Mouse (Mus musculus) gonadal fat pad, adult 2 months (tissue): ENCODE data around the gene Bcap31. TPM values are rescaled to one million over a fixed set of nuclear protein-coding genes. Genes with fewer than 3 reads are reported as not detected.

ENCODE experiments used
- DNase-seq: peaks from one replicate; pipeline ENCODE4 v3.0.0-alpha.2; 2012; ENCODE audit warnings: low read depth
- polyA plus RNA-seq: library from polyadenylated mRNA; depleted of rRNA; stranded (reverse); fragments of >200 nt; gene quantifications from 2 replicates; pipeline ENCODE4 v1.2.3, GENCODE M21; 2012

Bcap31 gene
- polyA plus RNA-seq, 1 experiment = 136 TPM

- no peak for DNase-seq
Measured at GRCm38 (mm10) chrX:73684156-73684555, 31.8 kb downstream of the Bcap31 start.

DNA sequence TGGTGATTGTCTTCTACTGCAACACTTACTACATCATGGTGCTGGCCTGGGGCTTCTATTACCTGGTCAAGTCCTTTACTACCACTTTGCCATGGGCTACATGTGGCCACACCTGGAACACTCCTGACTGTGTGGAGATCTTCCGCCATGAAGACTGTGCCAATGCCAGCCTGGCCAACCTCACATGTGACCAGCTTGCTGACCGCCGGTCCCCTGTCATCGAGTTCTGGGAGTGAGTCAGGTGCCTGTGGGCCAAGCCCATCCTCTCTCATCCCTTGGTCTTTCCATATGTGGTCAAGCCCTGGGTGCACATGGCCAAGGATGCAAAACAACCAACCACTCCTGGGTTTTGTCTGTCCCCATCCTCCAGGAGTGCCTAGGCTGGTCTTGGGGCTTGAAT lies 39.3 kb downstream of the Bcap31 start:
- no peak for DNase-seq

DNA sequence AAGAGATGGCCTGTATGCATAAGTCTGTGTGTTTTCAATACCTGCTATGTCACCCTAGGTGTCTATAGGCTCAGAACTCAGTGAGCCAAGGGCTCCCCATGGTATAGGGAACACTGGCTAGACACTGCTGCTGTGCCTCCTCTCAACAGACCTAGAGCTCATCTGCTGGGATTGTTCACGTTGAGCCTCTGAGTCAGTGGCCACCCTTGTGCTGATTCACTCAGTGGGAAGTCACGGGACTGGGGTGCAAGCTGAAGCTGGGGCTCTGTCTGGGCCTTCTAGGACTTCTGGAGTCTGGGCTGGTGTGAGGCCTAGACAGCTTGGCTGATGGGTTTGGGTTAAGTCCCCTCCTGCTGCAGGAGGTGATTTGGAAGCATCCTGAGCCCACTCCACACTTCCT lies 40.7 kb downstream of the Bcap31 start:
- DNase-seq = no peak

GRCm38 (mm10) chrX:73673968-73674661 lies 41.9 kb downstream of the Bcap31 start:
- no peak for DNase-seq

DNA sequence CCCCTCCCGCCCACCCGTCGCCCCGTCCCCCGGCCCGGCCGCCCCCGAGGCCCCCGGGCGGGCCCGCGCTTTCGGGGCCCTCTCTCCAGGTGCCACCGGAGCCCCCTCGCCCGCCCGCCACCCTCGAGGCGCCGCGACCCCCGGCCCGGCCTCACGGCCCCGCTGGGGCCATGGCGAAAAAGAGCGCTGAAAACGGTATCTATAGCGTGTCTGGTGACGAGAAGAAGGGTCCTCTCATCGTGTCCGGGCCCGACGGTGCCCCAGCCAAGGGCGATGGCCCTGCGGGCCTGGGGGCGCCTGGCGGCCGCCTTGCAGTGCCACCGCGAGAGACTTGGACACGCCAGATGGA lies 42.4 kb downstream of the Bcap31 start:
- DNase-seq = no peak

GRCm38 (mm10) chrX:73672879-73673618 lies 42.9 kb downstream of the Bcap31 start, which contains the start of gene Slc6a8:
Slc6a8 (plus strand) TSS chrX:73673150.
- DNase-seq = no peak

DNA sequence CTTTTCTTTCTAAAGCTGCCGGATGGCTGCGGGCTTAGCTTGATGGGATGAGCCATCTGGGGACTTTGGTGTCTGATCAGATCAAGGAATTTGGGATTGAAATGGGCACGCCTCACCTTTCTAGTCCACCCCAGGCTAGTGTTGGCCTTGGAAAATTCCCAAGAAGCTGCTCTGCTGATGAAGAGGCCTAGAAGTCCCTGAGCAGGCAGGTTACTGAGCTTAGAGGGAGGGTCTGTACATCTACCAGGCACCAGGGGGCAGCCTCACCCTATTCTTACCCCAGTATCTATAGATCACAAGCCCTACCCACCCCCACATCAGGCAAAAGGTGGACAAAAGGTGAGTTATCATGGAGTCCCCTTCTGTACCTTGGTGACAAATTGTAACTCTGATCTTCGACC lies 43.9 kb downstream of the Bcap31 start:
- DNase-seq = no peak

- no peak for DNase-seq
Measured at GRCm38 (mm10) chrX:73663143-73663542, 52.8 kb downstream of the Bcap31 start.

GRCm38 (mm10) chrX:73660284-73660665 lies 55.7 kb downstream of the Bcap31 start:
- no peak for DNase-seq

GRCm38 (mm10) chrX:73659575-73660283 lies 56.2 kb downstream of the Bcap31 start, which contains the start of gene Pnck:
Pnck (minus strand) TSS chrX:73660117.
- DNase-seq = no peak

GRCm38 (mm10) chrX:73658936-73659574 lies 56.9 kb downstream of the Bcap31 start:
- DNase-seq = no peak

- no peak for DNase-seq
Measured at GRCm38 (mm10) chrX:73658391-73658790, 57.6 kb downstream of the Bcap31 start.

- DNase-seq = no peak
Measured at GRCm38 (mm10) chrX:73655529-73655928, 60.4 kb downstream of the Bcap31 start.

DNA sequence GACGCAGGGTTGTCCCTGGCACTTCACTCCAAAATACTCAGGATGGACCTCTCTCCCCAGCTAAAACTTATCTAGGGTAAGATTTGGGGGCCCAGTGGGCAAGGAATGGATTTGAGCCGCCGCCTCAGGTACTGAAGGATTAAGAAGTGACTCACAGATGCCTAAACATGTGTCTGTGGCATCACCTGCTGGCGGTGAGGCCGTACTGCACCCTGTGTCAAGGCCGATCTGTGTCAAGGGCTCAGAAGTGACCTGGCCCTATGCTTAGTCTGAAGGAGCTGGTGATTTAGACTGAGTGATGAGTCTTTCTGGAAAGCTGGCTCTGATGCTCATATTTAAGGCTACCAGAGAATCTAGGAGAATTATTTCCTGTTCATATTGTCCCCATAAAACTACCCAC lies 61.8 kb downstream of the Bcap31 start:
- no peak for DNase-seq

GRCm38 (mm10) chrX:73653392-73653791 lies 62.6 kb downstream of the Bcap31 start:
- no peak for DNase-seq

DNA sequence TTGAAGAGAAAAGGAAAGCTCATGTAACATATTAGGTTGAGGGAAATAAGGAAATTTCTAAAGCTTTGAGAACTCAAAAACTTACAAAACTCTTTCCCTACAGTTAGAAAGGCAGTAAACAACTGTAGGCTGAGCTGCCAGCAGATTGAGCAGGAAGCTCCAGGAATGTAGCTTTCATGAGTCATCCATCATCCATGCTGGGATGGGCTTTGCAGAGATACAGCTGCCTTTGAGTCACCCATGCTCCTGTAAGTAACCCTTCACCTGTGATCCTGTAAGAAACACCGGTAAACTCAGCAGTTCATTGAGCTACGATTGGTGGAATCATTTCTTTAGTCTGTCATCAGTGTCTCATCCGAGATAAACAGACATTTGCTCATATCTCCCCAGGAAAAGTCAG lies 65.1 kb downstream of the Bcap31 start:
- DNase-seq = no peak

DNA sequence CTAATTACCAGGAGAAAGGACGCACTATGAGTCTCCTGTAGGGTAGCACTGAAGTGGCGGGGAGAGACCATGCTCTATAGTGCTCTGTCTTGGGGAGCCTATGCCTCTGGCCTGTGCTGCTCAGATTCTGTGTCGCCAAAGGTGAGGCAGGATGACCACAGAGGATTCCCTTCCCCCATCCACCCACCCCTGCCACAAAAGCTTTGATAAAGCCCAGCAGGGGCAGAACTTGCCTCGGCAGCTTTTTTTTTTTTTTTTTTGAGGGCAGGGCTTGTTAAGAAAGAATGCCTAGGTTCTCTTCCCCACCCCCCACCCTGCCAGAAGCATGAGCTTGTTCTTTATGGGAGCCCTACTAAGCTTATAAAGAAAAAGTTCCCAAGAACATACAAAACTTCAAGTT lies 70.9 kb downstream of the Bcap31 start:
- no peak for DNase-seq

- DNase-seq = no peak
Measured at GRCm38 (mm10) chrX:73639901-73640469, 76.0 kb downstream of the Bcap31 start.

DNA sequence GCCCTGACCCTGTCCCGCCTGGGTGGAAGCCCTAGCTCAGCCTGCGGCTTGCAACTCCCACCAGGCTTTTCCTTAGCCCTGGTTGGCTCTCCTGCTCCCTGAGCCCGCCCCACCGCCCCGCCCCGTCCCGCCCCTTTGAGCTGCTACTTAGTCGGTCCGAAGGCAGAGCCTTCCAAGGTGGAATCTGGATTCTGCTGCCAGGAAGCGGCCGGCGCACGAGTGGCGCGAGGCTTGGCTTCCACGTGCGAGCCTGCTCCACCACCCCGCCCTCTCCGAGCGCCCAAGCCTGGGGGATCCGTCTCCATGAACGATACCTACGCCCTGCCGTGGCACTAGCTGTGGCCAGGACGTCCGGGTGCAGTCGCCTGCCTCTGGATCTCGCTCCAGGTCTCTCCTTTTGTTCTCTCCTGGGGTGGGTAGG lies 76.7 kb downstream of the Bcap31 start, which contains the start of gene Dusp9:
Gene Dusp9, plus strand, starts transcription at position 165 of the 421 bp plus-strand sequence.
- DNase-seq = no peak

- DNase-seq = no peak
Measured at GRCm38 (mm10) chrX:73637415-73637814, 78.6 kb downstream of the Bcap31 start.
